Mouse (Mus musculus): ENCODE measurements around the gene Ndufv1.
"Not testable (repeated sequence)": the region's sequence is repeated elsewhere in the genome, so short reads cannot be mapped to it uniquely, and the experiment has no call there.

Ndufv1 gene

GRCm38 (mm10) chr19:3974608-3975007 lies 38.0 kb downstream of the Ndufv1 start:
- not testable (repeated sequence) for DNase-seq (ENCODE audit: low spot score in 2 of 2)

- peak; percentile 53 to 83 for DNase-seq (ENCODE audit: low spot score in 2 of 2)
Observed at GRCm38 (mm10) chr19:3972229-3972628, 40.4 kb downstream of the Ndufv1 start, which contains the start of gene Aldh3b2. Gene Aldh3b2 (plus strand): TSS chr19:3972328.

DNA sequence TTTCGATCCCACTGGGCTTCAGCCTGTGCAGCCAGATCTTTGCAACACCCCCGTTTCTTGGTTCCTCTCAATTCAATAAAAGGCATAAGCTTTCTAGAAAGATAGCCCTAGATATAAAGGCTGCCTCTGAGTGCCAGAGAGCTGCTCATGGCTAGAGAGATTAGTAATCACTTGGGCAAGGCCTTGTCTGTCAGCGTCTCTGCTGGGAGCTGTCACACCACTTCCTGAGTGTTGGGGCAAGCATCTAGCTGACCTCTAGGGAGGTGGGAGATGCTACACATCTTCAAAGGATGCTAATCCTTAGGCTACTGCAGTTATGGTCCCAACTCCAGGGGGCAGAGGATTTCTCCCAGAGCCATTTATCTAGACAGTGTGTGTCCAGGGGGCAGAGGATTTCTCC lies 45.3 kb downstream of the Ndufv1 start:
- DNase-seq (ENCODE audit: low spot score in 2 of 2): no peak

DNA sequence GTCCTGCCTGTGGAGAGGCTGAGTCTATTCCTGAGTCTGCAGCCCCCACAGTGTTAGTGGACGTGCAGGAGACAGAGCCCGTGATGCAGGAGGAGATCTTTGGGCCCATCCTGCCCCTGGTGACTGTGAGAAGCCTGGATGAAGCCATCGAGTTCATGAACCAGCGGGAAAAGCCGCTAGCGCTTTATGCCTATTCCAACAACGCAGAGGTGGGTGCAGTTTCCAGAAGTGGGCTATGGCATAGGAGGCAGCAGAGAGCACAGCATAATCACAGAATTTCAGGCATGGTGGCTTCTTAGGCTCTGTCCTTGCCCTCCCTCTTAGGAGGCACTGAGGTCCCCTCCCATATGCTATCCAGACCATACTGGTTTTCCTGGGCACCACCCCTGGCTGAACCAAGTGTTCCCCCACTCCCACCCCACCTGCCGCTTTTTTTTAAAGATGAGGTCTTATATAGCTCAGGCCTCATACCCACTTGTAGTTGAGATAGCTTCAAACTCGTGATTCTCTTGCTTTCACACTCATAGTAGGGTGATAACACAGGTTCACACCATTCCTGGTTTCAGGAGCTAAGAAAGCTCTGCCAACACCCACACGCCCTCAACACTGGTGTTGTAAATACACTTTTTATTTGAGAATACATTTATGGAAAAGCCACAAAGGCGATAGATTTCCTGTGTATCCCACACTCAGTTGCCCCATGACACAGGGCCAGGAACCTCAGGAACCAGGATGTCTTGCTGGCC lies 46.1 kb downstream of the Ndufv1 start:
- no peak for DNase-seq (ENCODE audit: low spot score in 2 of 2)

DNA sequence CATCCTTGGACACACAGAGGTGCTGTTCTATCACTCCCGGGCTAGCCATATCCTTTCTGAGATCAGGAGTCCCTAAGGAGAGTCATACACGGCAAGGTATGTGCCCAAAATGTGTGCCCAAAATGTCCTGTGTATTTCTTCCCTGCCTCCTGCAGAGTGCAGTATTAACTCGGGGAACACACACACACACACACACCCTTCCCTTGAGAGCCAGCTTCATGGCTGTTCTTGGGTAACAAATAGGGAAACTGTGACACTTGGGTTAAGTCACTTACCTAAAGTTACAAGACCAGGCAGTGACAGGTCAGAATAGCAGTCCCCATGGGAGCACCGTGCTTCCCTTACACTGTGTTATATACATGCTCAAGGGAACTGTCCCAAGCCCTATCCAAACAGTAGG lies 48.6 kb downstream of the Ndufv1 start:
- no peak for DNase-seq (ENCODE audit: low spot score in 2 of 2)

DNA sequence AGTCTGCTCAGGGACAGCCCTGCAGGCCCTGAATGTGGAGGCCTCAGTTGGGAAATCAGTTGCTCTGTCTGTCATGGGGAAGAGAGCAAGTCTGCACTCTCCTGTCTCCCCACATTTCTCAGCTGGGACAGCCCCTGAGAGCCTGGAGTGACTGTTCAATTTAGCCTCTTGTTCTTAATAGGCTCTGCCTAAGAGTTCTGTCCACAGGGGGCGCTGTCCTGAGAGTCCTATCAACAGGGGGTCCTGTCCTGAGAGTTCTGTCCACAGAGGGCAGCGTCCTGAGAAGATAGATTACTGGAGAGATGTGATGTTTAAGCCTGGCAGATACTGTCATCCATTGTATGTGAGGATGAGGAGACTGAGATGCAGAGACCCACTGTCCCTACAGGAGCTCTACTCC lies 50.1 kb downstream of the Ndufv1 start:
- DNase-seq (ENCODE audit: low spot score in 2 of 2): no peak

- not testable (repeated sequence) for DNase-seq (ENCODE audit: low spot score in 2 of 2)
Observed at GRCm38 (mm10) chr19:3961805-3962204, 50.8 kb downstream of the Ndufv1 start.

- peak in 1 of 2 experiments; percentile 52 for DNase-seq (ENCODE audit: low spot score in 2 of 2)
Observed at GRCm38 (mm10) chr19:3960211-3960610, 52.4 kb downstream of the Ndufv1 start.

GRCm38 (mm10) chr19:3959030-3959429 lies 53.6 kb downstream of the Ndufv1 start:
- no peak for DNase-seq (ENCODE audit: low spot score in 2 of 2)

DNA sequence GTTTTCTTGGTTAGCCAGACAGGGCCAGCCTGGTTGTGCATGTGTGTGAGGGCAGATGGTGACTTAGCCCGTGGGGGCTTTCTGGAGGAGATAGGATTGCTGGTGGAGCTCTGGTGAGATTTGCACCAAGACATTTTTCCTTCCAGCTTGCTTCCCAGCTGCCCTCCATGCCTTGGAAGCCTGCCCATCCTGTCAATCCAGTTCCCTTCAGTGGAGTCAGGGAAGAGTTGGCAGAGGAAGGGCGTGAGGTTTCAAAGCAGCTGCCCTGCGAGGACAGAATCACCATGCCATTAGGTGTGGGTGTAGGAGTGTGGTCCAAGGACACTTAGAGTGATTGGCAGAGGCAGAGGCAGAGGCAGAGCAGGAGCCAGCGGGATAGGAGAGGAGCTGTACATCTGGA lies 54.1 kb downstream of the Ndufv1 start, which contains the start of gene Aldh3b3:
Gene Aldh3b3, plus strand, starts transcription at position 176 of the 400 bp plus-strand sequence.
- no peak for DNase-seq (ENCODE audit: low spot score in 2 of 2)
